Mouse (Mus musculus) embryonic facial prominence, embryonic 15.5 days (tissue): ENCODE measurements at regions not wholly inside any gene's neighbourhood (a gene's known extent, or its start where the extent isn't known, plus 50 kb on each side); places are given as distances from the start of the nearest gene placed in this dataset.
"Not testable (repeated sequence)": the region's sequence is repeated elsewhere in the genome, so short reads cannot be mapped to it uniquely, and the experiment has no call there.

Source experiments
- ATAC-seq: fragments of 200-750 bp; cut with Nextera tagmentation; 2 replicates; pipeline ENCODE4 v1.8.0; 2017; ENCODE audit warnings: low read depth, moderate TSS enrichment; ENCODE audit not compliant: insufficient number of reproducible peaks, low FRiP score, low TSS enrichment
- H3K27ac ChIP-seq: fragments of 300-500 bp; sonication (generic); replicated peaks from 2 replicates; pipeline ENCODE4 v1.5.1; 2015; ENCODE audit warnings: mild to moderate bottlenecking, inconsistent platforms
- H3K27me3 ChIP-seq: fragments of 300-500 bp; sonication (generic); 2 replicates; pipeline ENCODE4 v1.6.1; 2015; ENCODE audit warnings: inconsistent platforms
- H3K36me3 ChIP-seq: fragments of 300-500 bp; sonication (generic); 2 replicates; pipeline ENCODE4 v1.6.1; 2015; ENCODE audit warnings: mild to moderate bottlenecking, inconsistent platforms
- H3K4me1 ChIP-seq: fragments of 300-500 bp; sonication (generic); 2 replicates; pipeline ENCODE4 v1.6.1; 2015; ENCODE audit warnings: inconsistent platforms
- H3K4me2 ChIP-seq: fragments of 300-500 bp; sonication (generic); replicated peaks from 2 replicates; pipeline ENCODE4 v1.6.1; 2015; ENCODE audit warnings: mild to moderate bottlenecking, inconsistent platforms
- H3K4me3 ChIP-seq: fragments of 300-500 bp; sonication (generic); replicated peaks from 2 replicates; pipeline ENCODE4 v1.5.1; 2015; ENCODE audit warnings: mild to moderate bottlenecking, inconsistent platforms
- H3K9ac ChIP-seq: fragments of 300-500 bp; sonication (generic); 2 replicates; pipeline ENCODE4 v1.6.1; 2015; ENCODE audit warnings: inconsistent platforms
- H3K9me3 ChIP-seq: fragments of 300-500 bp; sonication (generic); replicated peaks from 2 replicates; pipeline ENCODE4 v1.6.1; 2016; ENCODE audit warnings: inconsistent platforms
- WGBS: fragments of 180-500 bp; shearing (Covaris S2); methylation state at CpG from one replicate; pipeline ENCODE4 v1.1.7; 2015; 5-methylcytosine and 5-hydroxymethylcytosine counted together

- H3K9me3 ChIP-seq, H3K4me1 ChIP-seq, H3K9ac ChIP-seq, H3K27ac ChIP-seq, ATAC-seq, H3K36me3 ChIP-seq, H3K27me3 ChIP-seq: not testable (repeated sequence)
- peak overlapping the region; percentile 79 for H3K4me3 ChIP-seq
- WGBS = 14% methylated on average over 15 of the region's 15 CpGs
- H3K4me2 ChIP-seq = peak overlapping the region; percentile 45
Observed at GRCm38 (mm10) chr12:20921398-20922023, 68.7 kb upstream of the Asap2 start.

- H3K4me1 ChIP-seq, H3K4me3 ChIP-seq, ATAC-seq, H3K27ac ChIP-seq, H3K4me2 ChIP-seq, H3K9me3 ChIP-seq, H3K27me3 ChIP-seq, H3K9ac ChIP-seq, H3K36me3 ChIP-seq: not testable (repeated sequence)
- 44% methylated on average over 3 of the region's 3 CpGs for WGBS
Observed at GRCm38 (mm10) chr12:20928966-20929365, 61.3 kb upstream of the Asap2 start.
